Mouse (Mus musculus) granulocyte monocyte progenitor cell, adult 5-6 weeks (primary cell): ENCODE measurements around the gene Hoxc5. TPM values are rescaled to one million over a fixed set of nuclear protein-coding genes. Genes with fewer than 3 reads are reported as not detected.

Source experiments
- ATAC-seq: replicated peaks from 2 replicates; pipeline ENCODE4 v1.8.0; 2016; ENCODE audit warnings: mild to moderate bottlenecking, moderate TSS enrichment, inconsistent platforms; ENCODE audit not compliant: poor library complexity, severe bottlenecking
- total RNA-seq, 2 experiments: library from RNA; stranded (forward) in 1 of 2; stranded (reverse) in 1 of 2; fragments of 200-712, 200-1000 nt in 1 of 2; fragments of >200 nt in 1 of 2; fragmentation: Nextera tagmentation in 1 of 2; gene quantifications; 2 replicates each; pipeline ENCODE4 v1.2.3; 2014 to 2017

The Hoxc5 gene
- total RNA-seq, 2 experiments from 2014 or later: not detected

DNA sequence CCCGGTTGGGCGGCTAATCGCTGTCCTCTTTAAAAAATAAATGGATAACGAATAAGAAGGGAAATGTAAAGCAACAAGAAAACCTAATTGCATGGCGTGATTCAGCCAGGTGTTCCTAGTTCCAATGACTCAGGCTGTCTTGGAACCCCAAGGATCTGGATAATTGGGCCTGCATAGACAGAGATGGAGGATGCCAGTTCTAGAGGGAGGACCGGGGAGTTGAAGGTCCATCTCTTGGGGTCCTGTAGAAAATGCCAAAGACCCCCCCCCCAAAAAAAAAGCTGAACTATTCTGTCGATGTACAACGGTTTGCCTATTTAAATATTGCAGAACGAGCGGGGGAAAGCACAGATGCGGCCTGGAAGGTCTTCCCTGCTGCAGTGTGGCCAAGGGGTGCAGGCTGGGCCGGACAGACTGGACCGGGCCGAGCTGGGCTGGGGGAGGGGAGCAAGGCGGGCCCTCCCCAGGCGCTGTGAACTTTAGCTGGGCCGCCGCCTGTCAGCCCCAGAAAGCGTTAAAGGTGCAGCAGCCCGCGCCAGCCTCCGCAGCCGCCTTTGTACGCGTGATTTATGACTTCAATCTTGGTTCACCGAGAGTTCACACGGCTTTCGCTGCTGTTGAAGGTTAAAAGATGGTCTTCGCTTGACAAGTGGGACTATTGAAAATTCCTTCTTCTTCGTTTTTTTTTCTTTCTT is 94.0 kb downstream of the Hoxc5 start:
- ATAC-seq: no peak

- no peak for ATAC-seq
These were observed 94.7 kb downstream of the Hoxc5 start for GRCm38 (mm10) chr15:103061988-103062387.

- ATAC-seq: no peak
These were observed 98.4 kb downstream of the Hoxc5 start for GRCm38 (mm10) chr15:103065642-103066041.

Other genes with a start within 250 kb of the Hoxc5 start
- 10.8 and 19.3 TPM in 2 replicates for gene Calcoco1, start 245.3 kb upstream of the Hoxc5 start, total RNA-seq (2014; fragmentation: Nextera tagmentation)
- 5.1 and 12.2 TPM in 2 replicates for gene Calcoco1, start 245.3 kb upstream of the Hoxc5 start, total RNA-seq (2017)
- not detected in 2 replicates for gene Hoxc13, start 46.3 kb upstream of the Hoxc5 start, total RNA-seq (2014; fragmentation: Nextera tagmentation)
- gene Hoxc13, start 46.3 kb upstream of the Hoxc5 start, total RNA-seq (2017): not detected in 2 replicates
- gene Hoxc12, start 30.7 kb upstream of the Hoxc5 start, total RNA-seq (2014; fragmentation: Nextera tagmentation): not detected in 2 replicates
- not detected in 2 replicates for gene Hoxc12, start 30.7 kb upstream of the Hoxc5 start, total RNA-seq (2017)
- gene Hoxc11, start 13.0 kb upstream of the Hoxc5 start, total RNA-seq (2014; fragmentation: Nextera tagmentation): not detected in 2 replicates
- gene Hoxc11, start 13.0 kb upstream of the Hoxc5 start, total RNA-seq (2017): not detected in 2 replicates
- gene Hoxc10, start 647 bp upstream of the Hoxc5 start, total RNA-seq (2014; fragmentation: Nextera tagmentation): not detected in 2 replicates
- not detected in 2 replicates for gene Hoxc10, start 647 bp upstream of the Hoxc5 start, total RNA-seq (2017)
- not detected in 2 replicates for gene Hoxc9, start 9.0 kb downstream of the Hoxc5 start, total RNA-seq (2014; fragmentation: Nextera tagmentation)
- not detected in 2 replicates for gene Hoxc9, start 9.0 kb downstream of the Hoxc5 start, total RNA-seq (2017)
- gene Hoxc8, start 23.2 kb downstream of the Hoxc5 start, total RNA-seq (2014; fragmentation: Nextera tagmentation): not detected in 2 replicates
- not detected in 2 replicates for gene Hoxc8, start 23.2 kb downstream of the Hoxc5 start, total RNA-seq (2017)
- not detected in 2 replicates for gene Hoxc6, start 30.8 kb downstream of the Hoxc5 start, total RNA-seq (2014; fragmentation: Nextera tagmentation)
- not detected in 2 replicates for gene Hoxc6, start 30.8 kb downstream of the Hoxc5 start, total RNA-seq (2017)
- gene Hoxc4, start 51.5 kb downstream of the Hoxc5 start, total RNA-seq (2014; fragmentation: Nextera tagmentation): not detected in 2 replicates
- gene Hoxc4, start 51.5 kb downstream of the Hoxc5 start, total RNA-seq (2017): not detected in 2 replicates
- gene Smug1, start 199.6 kb downstream of the Hoxc5 start, total RNA-seq (2014; fragmentation: Nextera tagmentation): 3.3 and 4.7 TPM in 2 replicates
- 1.8 and 4.0 TPM in 2 replicates for gene Smug1, start 199.6 kb downstream of the Hoxc5 start, total RNA-seq (2017)